Mouse (Mus musculus) small intestine, adult 2 months (tissue): ENCODE measurements around the gene Fam184b.

ENCODE experiments used
- CTCF ChIP-seq: fragments of 200-500 bp; IDR thresholded peaks from 2 replicates; pipeline ENCODE4 v1.5.1; 2012; ENCODE audit warnings: low read depth, mild to moderate bottlenecking, control low read depth, inconsistent platforms, low read length, moderate library complexity, mixed read lengths; ENCODE audit not compliant: insufficient replicate concordance, insufficient read length; ENCODE audit errors: extremely low read depth
- POLR2A ChIP-seq: fragments of 200-500 bp; IDR thresholded peaks from 2 replicates; pipeline ENCODE4 v1.6.1; 2012; ENCODE audit warnings: low read depth, mild to moderate bottlenecking, control low read depth, inconsistent platforms, low read length, moderate library complexity

- TF ChIP-seq POLR2A (no peak), CTCF (no peak)
Measured at GRCm38 (mm10) chr5:45651026-45651703, 11.8 kb upstream of the Fam184b start.
